Mouse (Mus musculus): ENCODE measurements around the gene Magi1.

DNA sequence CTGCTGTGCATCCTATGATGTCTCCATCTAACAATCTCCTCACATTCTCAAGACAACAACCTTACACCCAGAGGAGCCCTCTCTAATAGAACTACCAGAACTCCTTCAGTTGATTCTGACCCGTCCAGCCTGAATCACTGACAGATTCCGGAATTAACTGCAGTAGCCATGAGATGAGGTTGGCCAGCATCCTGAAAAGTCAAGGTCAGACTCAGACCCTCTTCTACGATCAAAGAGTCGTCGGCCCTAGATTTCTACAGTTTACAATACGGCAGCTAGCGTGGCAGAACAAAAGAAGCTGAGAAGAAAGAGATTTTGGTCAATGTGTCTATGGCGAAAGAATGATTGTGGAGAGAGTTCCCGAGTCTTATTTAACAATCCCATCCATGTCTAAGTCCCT, 257.4 kb downstream of the Magi1 start:
- no peak for TF ChIP-seq CTCF (IDR thresholded peaks at IDR 0.05; ENCODE audit: low read depth)
- no peak for TF ChIP-seq EP300 (IDR thresholded peaks at IDR 0.05; ENCODE audit: low read depth)
